Mouse (Mus musculus) layer of hippocampus, adult 9-11 months (tissue): ENCODE results near the gene Exoc8.

Source experiments
- DNase-seq: peaks from one replicate; pipeline ENCODE4 v3.0.0; 2022

The Exoc8 gene

GRCm38 (mm10) chr8:124897386-124898250, at the start of gene Exoc8, which contains the start of gene Sprtn:
Gene Exoc8 (minus strand): TSS chr8:124897705.
Gene Sprtn (plus strand): TSS chr8:124897886.
- DNase-seq: peak; percentile 96

GRCm38 (mm10) chr8:124944406-124944805, 46.9 kb upstream of the Exoc8 start:
- no peak for DNase-seq

GRCm38 (mm10) chr8:124943801-124944200, 46.3 kb upstream of the Exoc8 start:
- DNase-seq: no peak

GRCm38 (mm10) chr8:124937293-124937692, 39.8 kb upstream of the Exoc8 start:
- no peak for DNase-seq

- DNase-seq: no peak
These were observed 39.2 kb upstream of the Exoc8 start for GRCm38 (mm10) chr8:124936699-124937098.

- DNase-seq: no peak
These were observed 37.6 kb upstream of the Exoc8 start for GRCm38 (mm10) chr8:124935116-124935515.

GRCm38 (mm10) chr8:124932435-124932834, 34.9 kb upstream of the Exoc8 start:
- DNase-seq: no peak

GRCm38 (mm10) chr8:124930649-124931048, 33.1 kb upstream of the Exoc8 start:
- DNase-seq: no peak

GRCm38 (mm10) chr8:124930086-124930485, 32.6 kb upstream of the Exoc8 start:
- DNase-seq: peak; percentile 40

- no peak for DNase-seq
These were observed 31.5 kb upstream of the Exoc8 start for GRCm38 (mm10) chr8:124929006-124929405.

GRCm38 (mm10) chr8:124926351-124926771, 28.9 kb upstream of the Exoc8 start:
- DNase-seq: no peak

- DNase-seq: no peak
These were observed 28.2 kb upstream of the Exoc8 start for GRCm38 (mm10) chr8:124925544-124926266.

- DNase-seq: no peak
These were observed 26.6 kb upstream of the Exoc8 start for GRCm38 (mm10) chr8:124923971-124924652.

- no peak for DNase-seq
These were observed 25.1 kb upstream of the Exoc8 start for GRCm38 (mm10) chr8:124922490-124923089.

- DNase-seq: no peak
These were observed 24.1 kb upstream of the Exoc8 start for GRCm38 (mm10) chr8:124921369-124922279.

GRCm38 (mm10) chr8:124917741-124918484, 20.4 kb upstream of the Exoc8 start:
- DNase-seq: no peak

GRCm38 (mm10) chr8:124914061-124914460, 16.6 kb upstream of the Exoc8 start:
- DNase-seq: no peak

GRCm38 (mm10) chr8:124911938-124912872, 14.7 kb upstream of the Exoc8 start:
- no peak for DNase-seq

GRCm38 (mm10) chr8:124910349-124910748, 12.8 kb upstream of the Exoc8 start:
- no peak for DNase-seq

GRCm38 (mm10) chr8:124909936-124910335, 12.4 kb upstream of the Exoc8 start:
- DNase-seq: no peak
